Mouse (Mus musculus) neural tube, embryonic 12.5 days (tissue): ENCODE measurements around the gene Gm49388. TPM values are rescaled to one million over a fixed set of nuclear protein-coding genes. Genes with fewer than 3 reads are reported as not detected.

Experiments used
- ATAC-seq: fragments of 200-750 bp; cut with Nextera tagmentation; 2 replicates; pipeline ENCODE4 v1.8.0; 2017; ENCODE audit warnings: low read depth, mild to moderate bottlenecking, moderate TSS enrichment, moderate library complexity; ENCODE audit not compliant: low FRiP score
- H3K27ac ChIP-seq: fragments of 300-500 bp; sonication (generic); 2 replicates; pipeline ENCODE4 v1.5.1; 2016
- H3K27me3 ChIP-seq: fragments of 300-500 bp; sonication (generic); replicated peaks from 2 replicates; pipeline ENCODE4 v1.6.1; 2016; ENCODE audit warnings: mild to moderate bottlenecking
- H3K36me3 ChIP-seq: fragments of 300-500 bp; sonication (generic); 2 replicates; pipeline ENCODE4 v1.6.1; 2016; ENCODE audit warnings: mild to moderate bottlenecking
- H3K4me1 ChIP-seq: fragments of 300-500 bp; sonication (generic); 2 replicates; pipeline ENCODE4 v1.6.1; 2016
- H3K4me2 ChIP-seq: fragments of 300-500 bp; sonication (generic); replicated peaks from 2 replicates; pipeline ENCODE4 v1.6.1; 2016; ENCODE audit warnings: mild to moderate bottlenecking
- H3K4me3 ChIP-seq: fragments of 300-500 bp; sonication (generic); 2 replicates; pipeline ENCODE4 v1.5.1; 2016
- H3K9ac ChIP-seq: fragments of 300-500 bp; sonication (generic); 2 replicates; pipeline ENCODE4 v1.6.1; 2016; ENCODE audit warnings: mild to moderate bottlenecking
- H3K9me3 ChIP-seq: fragments of 300-500 bp; sonication (generic); 2 replicates; pipeline ENCODE4 v1.6.1; 2016; ENCODE audit warnings: mild to moderate bottlenecking
- WGBS: fragments of 180-500 bp; shearing (Covaris S2); methylation state at CpG from one replicate; pipeline ENCODE4 v1.1.7; 2016; 5-methylcytosine and 5-hydroxymethylcytosine counted together
- polyA plus RNA-seq: library from polyadenylated mRNA; unstranded; fragments of >200 nt; fragmentation: Nextera tagmentation; extraction: Ambion mirVana; gene quantifications from 2 replicates; pipeline ENCODE4 v1.2.1, GENCODE M21; 2016

The Gm49388 gene
- polyA plus RNA-seq, 1 experiment from 2014 or later: not detected

- H3K36me3 ChIP-seq: peaks cover 30% of the 10 kb centered on the region
- no peak overlapping the region for H3K4me3 ChIP-seq
- H3K4me2 ChIP-seq: no peak overlapping the region
- WGBS: 85% methylated on average over 19 of the region's 19 CpGs
- H3K9ac ChIP-seq: no peak overlapping the region
- no peaks in the 10 kb centered on the region for H3K9me3 ChIP-seq
- ATAC-seq: no peak
- no peak overlapping the region for H3K27ac ChIP-seq
- no peaks in the 10 kb centered on the region for H3K27me3 ChIP-seq
- peaks cover 7% of the 10 kb centered on the region; the same call in 1 of the 2 replicates for H3K4me1 ChIP-seq
Measured at GRCm38 (mm10) chr7:127814241-127814921, 29.0 kb downstream of the Gm49388 start.

GRCm38 (mm10) chr7:127815116-127815665 lies 29.8 kb downstream of the Gm49388 start:
- no peak overlapping the region for H3K4me2 ChIP-seq
- H3K27me3 ChIP-seq: no peaks in the 10 kb centered on the region
- H3K27ac ChIP-seq: no peak overlapping the region
- ATAC-seq: no peak
- H3K9me3 ChIP-seq: no peaks in the 10 kb centered on the region
- peaks cover 30% of the 10 kb centered on the region for H3K36me3 ChIP-seq
- H3K4me1 ChIP-seq: peaks cover 7% of the 10 kb centered on the region; the same call in 1 of the 2 replicates
- WGBS: 91% methylated on average over 15 of the region's 15 CpGs
- H3K4me3 ChIP-seq: no peak overlapping the region
- no peak overlapping the region for H3K9ac ChIP-seq

DNA sequence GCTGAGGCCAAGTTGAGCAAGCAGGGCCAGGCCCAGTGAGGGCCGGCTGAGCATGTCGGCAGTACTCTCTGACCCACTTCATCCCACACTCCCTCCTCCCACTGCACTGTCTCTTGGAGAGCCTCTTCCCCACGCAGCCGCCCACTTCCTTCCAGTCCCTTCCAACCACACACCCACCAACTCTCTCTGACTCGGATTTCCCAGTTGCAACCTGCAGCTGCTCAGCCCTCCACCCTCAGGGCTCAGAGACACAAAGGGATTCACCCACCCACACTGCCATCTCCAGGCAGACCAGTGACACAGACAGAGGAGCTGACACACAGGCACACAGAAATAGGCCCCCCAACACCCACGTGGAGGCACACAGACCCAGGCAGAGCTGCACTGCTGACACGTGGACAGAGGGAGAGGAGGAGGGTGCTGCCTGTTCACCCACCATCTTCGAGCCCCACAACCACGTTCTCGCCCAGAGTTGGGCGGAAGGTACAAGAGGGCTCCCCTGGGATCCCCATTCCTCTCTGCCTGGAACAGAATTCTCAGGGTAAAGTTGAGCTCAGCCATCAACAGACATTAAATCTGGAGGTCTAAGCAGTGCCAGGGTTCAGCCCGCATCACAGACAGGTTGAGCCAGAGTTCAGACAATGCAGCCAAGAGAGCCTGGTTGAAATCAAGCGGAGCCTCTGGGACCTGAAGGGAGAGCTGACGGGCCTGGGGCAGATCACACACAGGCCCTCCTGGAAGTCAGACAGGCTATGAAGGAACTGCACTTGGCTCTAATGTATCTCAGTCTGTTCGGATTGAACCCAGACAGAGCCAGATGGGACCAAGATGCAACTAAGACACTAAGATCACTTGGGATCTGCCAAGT lies 30.8 kb downstream of the Gm49388 start:
- H3K4me3 ChIP-seq: no peak overlapping the region
- H3K27ac ChIP-seq: no peak overlapping the region
- H3K27me3 ChIP-seq: no peaks in the 10 kb centered on the region
- no peaks in the 10 kb centered on the region for H3K9me3 ChIP-seq
- 71% methylated on average over 15 of the region's 15 CpGs for WGBS
- H3K4me1 ChIP-seq: peaks cover 11% of the 10 kb centered on the region; the same call in 1 of the 2 replicates
- H3K36me3 ChIP-seq: peaks cover 20% of the 10 kb centered on the region
- no peak for ATAC-seq
- no peak overlapping the region for H3K4me2 ChIP-seq
- H3K9ac ChIP-seq: peak overlapping the region; percentile 5; the same call in 1 of the 2 replicates

GRCm38 (mm10) chr7:127817053-127817452 lies 31.6 kb downstream of the Gm49388 start:
- WGBS: 82% methylated on average over 7 of the region's 7 CpGs
- no peaks in the 10 kb centered on the region for H3K27me3 ChIP-seq
- peaks cover 16% of the 10 kb centered on the region for H3K36me3 ChIP-seq
- no peak overlapping the region for H3K4me2 ChIP-seq
- H3K9me3 ChIP-seq: no peaks in the 10 kb centered on the region
- no peak overlapping the region for H3K9ac ChIP-seq
- no peak for ATAC-seq
- H3K4me1 ChIP-seq: peaks cover 11% of the 10 kb centered on the region; the same call in 1 of the 2 replicates
- H3K4me3 ChIP-seq: no peak overlapping the region
- no peak overlapping the region for H3K27ac ChIP-seq

- 90% methylated on average over 5 of the region's 5 CpGs for WGBS
- no peaks in the 10 kb centered on the region for H3K27me3 ChIP-seq
- no peak overlapping the region for H3K9ac ChIP-seq
- H3K4me3 ChIP-seq: no peak overlapping the region
- no peak overlapping the region for H3K27ac ChIP-seq
- peaks cover 11% of the 10 kb centered on the region for H3K36me3 ChIP-seq
- no peak for ATAC-seq
- H3K4me2 ChIP-seq: no peak overlapping the region
- H3K4me1 ChIP-seq: peaks cover 11% of the 10 kb centered on the region
- H3K9me3 ChIP-seq: no peaks in the 10 kb centered on the region
Measured at GRCm38 (mm10) chr7:127817776-127818175, 32.4 kb downstream of the Gm49388 start.

DNA sequence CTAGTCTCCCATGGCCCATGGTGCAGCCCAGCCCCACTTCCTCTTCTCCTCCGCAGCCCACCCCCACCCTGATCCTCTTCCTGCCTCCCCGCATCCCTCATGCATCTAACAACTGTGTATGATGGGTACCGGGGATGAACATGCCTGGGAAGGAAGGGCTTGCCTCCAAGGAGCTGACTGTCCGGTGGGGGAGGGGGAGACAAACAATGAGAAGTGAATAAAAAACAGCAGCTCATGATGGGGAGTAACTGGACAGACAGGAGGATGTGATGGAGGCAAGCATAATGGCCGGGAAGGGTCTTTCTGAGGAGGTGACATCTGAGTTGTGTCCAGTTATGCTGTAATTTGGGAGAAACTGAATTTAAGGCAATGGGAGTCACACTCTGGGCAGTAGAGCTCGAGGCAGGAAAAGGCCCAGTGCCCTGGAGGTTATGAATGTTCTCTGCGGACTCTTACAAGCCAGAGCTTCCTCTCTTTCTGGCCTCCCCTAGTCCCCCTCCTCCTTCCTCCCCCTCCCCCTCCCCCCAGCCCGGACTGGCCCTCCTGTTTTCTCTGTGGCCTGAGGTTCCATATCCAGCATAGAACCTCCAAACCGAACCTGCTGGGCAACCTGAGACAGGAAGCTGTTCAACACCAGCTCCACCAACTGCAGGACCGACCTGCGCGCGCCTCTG lies 35.6 kb downstream of the Gm49388 start:
- no peaks in the 10 kb centered on the region for H3K27me3 ChIP-seq
- no peak overlapping the region for H3K4me2 ChIP-seq
- 76% methylated on average over 13 of the region's 13 CpGs for WGBS
- H3K9me3 ChIP-seq: no peaks in the 10 kb centered on the region
- ATAC-seq: no peak
- no peak overlapping the region for H3K4me3 ChIP-seq
- H3K36me3 ChIP-seq: 0 out of 2 replicates have a peak, but pooled peaks cover 3% of the 10 kb centered on the region
- no peak overlapping the region for H3K9ac ChIP-seq
- H3K27ac ChIP-seq: no peak overlapping the region
- peaks cover 21% of the 10 kb centered on the region for H3K4me1 ChIP-seq

DNA sequence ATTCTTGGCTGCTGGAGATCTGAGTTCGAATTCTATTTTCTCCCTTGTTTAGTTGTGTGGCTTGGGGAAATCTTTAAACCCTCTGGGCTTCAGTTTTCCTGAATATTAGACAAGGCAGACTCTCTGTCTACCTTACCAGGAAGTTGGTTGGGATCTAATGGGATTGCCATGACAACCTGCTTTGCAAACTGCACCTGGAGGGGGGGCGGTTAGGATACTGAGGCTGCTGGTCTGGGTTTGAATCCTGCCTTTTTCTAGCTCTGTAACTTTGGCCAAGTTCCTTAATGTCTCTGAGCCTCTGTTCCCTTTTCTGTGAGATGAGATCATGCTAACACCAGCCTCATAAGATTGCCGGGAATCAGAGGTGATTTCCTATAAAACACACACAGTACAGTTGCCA lies 37.1 kb downstream of the Gm49388 start:
- no peaks in the 10 kb centered on the region for H3K27me3 ChIP-seq
- H3K27ac ChIP-seq: no peak overlapping the region
- H3K9me3 ChIP-seq: no peaks in the 10 kb centered on the region
- no peak overlapping the region for H3K9ac ChIP-seq
- 93% methylated on average over 3 of the region's 3 CpGs for WGBS
- ATAC-seq: no peak
- no peak overlapping the region for H3K4me3 ChIP-seq
- peaks cover 18% of the 10 kb centered on the region for H3K4me1 ChIP-seq
- no peak overlapping the region for H3K4me2 ChIP-seq
- H3K36me3 ChIP-seq: 0 out of 2 replicates have a peak, but pooled peaks cover under 1% of the 10 kb centered on the region

DNA sequence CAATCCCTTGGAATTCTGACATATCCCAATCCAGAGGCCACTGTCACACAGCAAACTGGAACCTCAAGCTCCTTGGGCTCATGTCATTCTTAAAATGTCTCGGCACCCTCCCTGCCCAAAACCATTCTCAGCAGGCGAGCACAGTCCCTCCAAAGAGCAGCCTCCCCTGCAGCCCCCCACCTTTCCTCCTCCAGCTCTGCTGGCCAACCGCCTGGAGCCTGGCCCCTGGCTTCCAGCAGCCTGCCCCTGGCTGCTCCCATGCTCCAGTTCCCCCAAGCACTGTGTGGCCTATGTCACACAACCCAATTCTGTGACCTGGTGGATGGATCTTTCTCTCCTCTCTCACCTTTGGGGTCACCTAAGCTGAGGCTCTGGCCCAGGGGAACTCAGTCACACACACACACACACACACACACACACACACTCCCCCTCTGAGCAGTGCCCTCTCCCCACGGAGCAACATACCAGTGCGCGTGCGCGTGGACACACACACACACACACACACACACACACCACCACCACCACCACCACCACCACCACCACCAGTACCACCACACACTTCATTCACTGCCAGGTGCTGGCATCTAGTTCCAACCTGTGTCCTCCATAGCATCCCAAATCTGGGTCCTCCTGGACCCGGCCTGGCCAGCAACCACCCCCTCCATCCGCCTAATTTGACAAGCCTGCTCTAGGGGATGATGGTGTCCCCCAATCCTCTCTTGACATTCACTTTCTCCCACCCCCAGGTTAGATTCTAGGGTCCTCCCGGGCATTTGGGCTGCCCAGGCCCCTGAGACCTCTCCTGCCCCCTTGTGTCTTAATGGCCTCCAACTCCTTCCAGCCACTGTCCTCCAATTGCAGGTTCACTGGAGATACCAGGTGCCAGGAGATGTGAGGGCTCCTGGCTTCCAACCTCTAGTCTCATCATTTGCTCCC lies 38.1 kb downstream of the Gm49388 start:
- 67% methylated on average over 11 of the region's 11 CpGs for WGBS
- Histone ChIP-seq H3K4me1 (peaks cover 18% of the 10 kb centered on the region), H3K9me3 (no peaks in the 10 kb centered on the region), H3K36me3 (no peaks in the 10 kb centered on the region), H3K27me3 (no peaks in the 10 kb centered on the region), H3K4me3 (peak overlapping the region; percentile 81), H3K9ac (peak overlapping the region; percentile 88), H3K4me2 (peak overlapping the region; percentile 75), H3K27ac (no peak overlapping the region)
- ATAC-seq: peak; percentile 42

DNA sequence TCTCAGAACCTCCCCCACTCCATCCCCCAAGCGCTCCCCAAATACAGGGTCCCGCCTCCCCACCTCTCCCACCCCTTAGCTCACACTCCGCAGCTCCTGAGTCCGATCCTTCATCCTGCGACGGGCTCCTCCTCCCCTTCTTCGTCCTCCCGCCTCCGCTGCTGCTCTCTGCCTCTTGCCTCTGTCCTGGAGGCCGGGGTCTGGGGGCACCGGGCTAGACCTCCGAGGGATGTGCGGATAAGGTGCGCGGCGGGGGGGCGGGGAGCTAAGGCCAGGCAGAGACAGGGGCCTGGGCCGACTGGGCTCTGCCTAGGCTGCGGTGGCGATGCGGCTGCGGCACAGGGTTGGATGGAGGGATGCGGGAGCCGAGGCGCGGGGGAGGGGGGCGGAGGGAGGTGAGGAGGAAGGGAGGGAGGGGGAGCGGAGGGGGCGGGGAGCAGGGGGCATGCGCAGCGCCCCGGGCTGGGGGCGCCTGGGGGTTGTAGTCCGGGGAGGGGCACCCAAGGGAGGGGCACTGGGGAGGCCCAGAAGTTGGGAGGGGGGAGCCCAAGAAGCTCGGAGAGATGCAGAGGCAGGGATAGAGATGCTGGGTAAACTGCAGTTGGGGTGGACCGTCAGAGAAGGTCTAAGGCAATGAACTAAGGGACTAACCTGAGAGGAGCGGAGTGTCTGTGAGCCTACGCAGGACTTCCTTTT lies 38.9 kb downstream of the Gm49388 start, which contains the start of the genes Stx4a and Stx1b:
Gene Stx4a, plus strand, starts transcription at position 119 of the 696 bp plus-strand sequence.
Gene Stx1b, minus strand, starts transcription at position 374 of the 696 bp plus-strand sequence.
- peak; percentile 82 for ATAC-seq
- Histone ChIP-seq H3K27me3 (no peaks in the 10 kb centered on the region), H3K4me2 (peak within 1 kb of the TSS; percentile 75), H3K9me3 (no peaks in the 10 kb centered on the region), H3K4me1 (peaks cover 18% of the 10 kb centered on the region), H3K9ac (peak within 1 kb of the TSS; percentile 88), H3K27ac (peak within 1 kb of the TSS; percentile 70), H3K36me3 (no peaks in the 10 kb centered on the region), H3K4me3 (peak within 1 kb of the TSS; percentile 81)
- 5% methylated on average over 34 of the region's 38 CpGs for WGBS

DNA sequence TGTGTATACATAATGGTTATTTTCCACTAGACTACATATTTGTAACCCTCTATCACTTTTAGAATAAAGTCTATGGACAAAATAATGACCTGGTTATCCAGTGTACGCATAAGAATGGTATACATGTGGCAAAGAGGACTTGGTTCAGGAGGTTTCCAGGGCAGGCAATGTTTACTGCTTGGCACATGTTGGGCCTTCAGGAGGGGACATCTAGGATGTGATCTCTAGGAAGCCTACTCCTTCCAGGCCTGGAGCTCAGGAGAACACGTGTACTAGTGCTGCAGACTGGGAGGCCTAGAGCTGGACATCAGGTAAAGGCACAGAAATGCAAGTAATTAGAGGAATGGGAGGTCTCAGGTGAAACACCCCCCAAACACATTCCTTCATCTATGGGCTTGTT lies 50.1 kb downstream of the Gm49388 start:
- H3K27me3 ChIP-seq: no peaks in the 10 kb centered on the region
- H3K4me3 ChIP-seq: no peak overlapping the region
- H3K9me3 ChIP-seq: no peaks in the 10 kb centered on the region
- no peaks in the 10 kb centered on the region for H3K36me3 ChIP-seq
- ATAC-seq: no peak
- H3K4me1 ChIP-seq: 0 out of 2 replicates have a peak, but pooled peaks cover under 1% of the 10 kb centered on the region
- no peak overlapping the region for H3K4me2 ChIP-seq
- no peak overlapping the region for H3K9ac ChIP-seq
- no peak overlapping the region for H3K27ac ChIP-seq
- 79% methylated on average over 2 of the region's 2 CpGs for WGBS
